Mouse (Mus musculus) lung, postnatal 4 days (tissue): Measurements from ENCODE around the gene Clta.

Experiments used
- DNase-seq, 2 experiments: peaks; one replicate each; pipeline ENCODE4 v3.0.0; 2021

Gene Clta

DNA sequence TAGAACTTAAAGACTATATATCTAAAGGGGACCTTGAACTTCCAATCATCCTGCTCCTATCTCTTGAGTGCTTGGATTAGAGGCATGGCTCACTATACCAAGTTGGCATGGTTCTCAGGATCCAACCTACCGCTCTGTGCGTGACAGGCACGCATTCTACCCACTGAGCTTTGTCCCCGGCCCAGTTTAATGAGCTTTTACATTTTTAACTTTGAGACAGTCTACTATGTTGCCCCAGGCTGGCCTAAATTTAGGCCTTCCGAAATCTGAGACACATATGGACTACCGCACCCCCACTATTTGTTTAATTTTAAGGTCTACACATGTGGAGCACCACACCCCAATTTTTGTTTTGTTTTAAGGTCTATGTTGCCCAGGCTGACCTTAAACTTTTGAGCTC is 23.4 kb upstream of the Clta start:
- no peak for DNase-seq

DNA sequence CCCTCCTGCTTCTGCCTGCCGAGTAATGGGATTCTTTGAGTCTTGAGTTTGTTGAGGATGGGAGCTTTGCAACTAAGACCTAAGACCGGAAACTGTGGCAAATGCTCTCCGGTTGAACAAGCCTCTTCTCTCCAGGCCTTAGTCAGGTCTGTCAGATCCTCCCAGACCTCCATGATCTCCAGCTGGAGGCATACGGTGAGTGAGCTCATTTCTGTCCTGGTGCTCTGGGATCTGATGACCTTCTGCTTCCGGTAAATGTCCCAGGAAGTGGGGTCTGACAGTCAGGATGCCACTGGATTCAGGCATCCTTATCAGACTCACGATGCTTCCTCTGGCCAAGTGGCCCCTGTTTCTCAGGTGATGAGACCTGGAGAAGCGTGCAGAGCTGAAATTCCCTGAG is 23.0 kb upstream of the Clta start:
- DNase-seq = peak; percentile 3 to 17

DNA sequence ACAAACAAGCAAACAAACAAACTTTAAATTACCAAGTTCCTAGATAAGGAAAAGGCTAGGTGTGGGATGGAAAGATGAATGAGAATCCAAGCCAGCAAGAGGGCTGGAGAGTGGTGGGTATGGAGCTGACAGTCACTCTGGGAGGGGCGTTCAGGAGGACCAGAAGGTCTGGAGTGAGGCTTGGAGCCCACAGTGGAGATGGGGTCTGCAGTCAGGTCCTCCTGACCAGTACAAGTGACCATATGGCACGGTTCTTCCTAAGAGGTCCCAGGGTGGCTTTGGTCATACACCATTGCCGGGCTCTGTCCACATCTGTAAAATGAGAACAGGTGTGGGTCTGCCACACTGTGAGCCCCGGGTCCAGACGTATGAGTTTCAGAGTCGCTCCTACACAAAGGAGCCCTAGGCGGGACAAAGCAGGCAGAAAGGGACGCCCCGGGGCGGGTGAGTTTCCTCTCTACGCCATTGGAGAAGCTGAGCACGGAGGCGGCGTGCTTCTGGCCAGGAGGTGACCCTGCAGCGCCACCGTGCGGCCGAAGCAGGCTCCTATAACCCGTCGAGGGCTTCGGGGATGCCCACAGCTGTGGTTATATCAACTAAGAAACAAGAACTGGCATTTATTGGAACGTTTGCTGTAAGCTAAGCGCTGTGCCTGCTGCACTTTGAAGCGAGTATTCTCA is 22.1 kb upstream of the Clta start:
- DNase-seq = peak; percentile 93 to 96

DNA sequence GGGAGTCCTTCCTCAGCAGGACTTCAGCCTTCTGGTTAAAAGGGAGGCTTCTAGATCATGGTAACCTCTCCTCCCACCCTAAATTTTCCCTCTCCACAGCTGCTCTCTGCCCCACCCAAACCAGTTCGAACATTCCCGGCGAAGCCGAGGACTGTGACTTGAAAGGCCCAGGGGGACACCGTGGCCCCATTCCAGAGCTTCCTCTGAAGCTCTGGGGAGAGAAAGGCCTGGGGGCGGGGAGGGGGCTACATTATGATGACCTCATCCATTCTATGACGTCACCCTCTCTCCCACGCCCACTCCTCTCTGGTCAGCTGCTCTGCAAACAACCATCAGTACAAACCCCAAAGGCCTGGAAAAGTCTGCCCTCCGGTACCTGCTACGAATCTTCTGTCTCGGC is 21.1 kb upstream of the Clta start, which contains the start of gene Ccin:
Gene Ccin, plus strand, starts transcription at position 303 of the 400 bp plus-strand sequence.
- DNase-seq = peak in 1 of 2 experiments; percentile 18

DNA sequence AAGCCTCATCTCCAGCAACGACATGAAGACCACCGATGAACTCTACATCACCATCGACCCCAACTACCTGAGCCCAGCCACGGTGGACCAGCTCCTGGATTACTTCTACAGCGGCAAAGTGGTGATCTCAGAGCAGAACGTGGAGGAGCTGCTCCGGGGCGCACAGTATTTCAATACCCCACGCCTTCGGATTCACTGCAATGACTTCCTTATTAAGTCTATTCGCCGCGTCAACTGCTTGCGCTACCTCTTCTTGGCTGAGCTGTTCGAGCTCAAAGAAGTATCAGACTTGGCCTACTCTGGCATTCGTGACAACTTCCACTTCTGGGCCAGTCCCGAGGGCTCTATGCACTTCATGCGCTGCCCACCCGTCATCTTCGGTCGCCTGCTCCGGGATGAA is 20.5 kb upstream of the Clta start:
- peak in 1 of 2 experiments; percentile 16 for DNase-seq

DNA sequence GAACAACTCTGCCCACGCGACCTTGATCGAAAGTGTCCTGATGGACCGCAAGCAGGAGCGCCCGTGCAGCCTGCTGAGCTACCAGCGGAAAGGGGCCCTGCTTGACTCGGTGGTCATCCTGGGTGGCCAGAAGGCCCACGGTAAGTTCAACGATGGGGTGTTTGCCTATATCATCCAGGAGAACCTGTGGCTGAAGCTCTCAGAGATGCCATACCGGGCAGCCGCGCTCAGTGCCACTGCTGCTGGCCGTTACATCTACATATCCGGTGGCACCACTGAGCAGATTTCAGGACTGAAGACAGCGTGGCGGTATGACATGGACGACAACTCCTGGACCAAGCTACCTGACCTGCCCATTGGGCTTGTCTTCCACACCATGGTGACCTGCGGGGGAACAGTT is 19.9 kb upstream of the Clta start:
- DNase-seq = peak in 1 of 2 experiments; percentile 21

DNA sequence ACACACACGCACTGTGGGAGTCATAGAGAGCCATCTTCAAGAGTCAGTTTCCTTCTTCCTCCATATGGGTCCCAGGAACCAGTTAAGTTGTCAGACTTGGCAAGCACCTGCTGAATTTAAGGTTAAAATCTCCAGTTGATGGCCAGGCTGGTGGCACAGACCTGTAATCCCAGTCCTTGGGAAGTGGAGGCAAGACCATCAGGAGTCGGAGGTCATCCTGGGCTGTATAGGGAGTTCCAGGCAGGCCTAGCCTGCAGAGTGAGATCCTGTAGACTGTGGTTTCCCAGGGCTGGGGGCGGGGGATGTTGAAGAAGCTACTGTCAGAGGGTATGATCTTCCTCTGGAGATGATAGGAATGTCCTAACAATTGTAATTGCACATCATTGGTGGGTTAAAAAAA is 15.3 kb upstream of the Clta start:
- DNase-seq = no peak

DNA sequence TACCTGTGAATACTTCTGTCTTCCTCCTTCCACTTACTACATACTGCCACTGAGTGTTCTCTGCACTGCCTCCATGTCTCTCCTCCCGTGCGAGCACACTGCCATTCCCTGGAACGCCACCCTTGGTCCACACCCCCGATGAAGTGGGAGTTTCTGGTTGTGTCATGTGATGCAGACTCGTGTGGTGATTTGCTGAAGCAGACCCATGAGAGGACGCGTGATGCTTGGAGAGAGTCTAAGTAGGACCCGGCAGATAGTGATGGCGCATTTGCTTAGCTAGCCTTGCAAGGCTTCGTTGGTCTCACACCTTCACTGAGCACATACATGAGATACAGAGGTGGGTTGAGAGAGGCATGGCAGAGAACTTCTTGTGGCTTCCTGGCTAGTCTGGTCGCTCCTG is 11.2 kb upstream of the Clta start:
- DNase-seq = no peak

DNA sequence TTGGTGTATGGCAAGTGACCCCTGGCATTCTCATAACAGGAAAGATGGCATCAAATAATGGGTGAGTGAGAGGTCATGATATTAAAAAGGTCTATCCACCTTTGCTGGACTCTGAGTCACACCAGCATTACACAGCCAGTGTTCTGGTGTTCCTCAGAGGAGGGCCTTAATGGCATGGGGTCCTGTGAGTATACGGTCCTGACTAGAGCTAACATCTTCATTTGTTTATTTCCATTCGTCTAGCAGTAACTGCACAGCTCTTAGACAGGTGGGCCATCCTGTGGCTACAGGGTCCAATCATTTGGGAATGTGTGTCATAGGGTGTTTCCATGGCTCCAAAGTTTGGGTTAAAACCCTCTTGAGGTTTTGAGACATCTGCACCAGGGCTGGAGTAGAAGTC is 9.9 kb upstream of the Clta start:
- no peak for DNase-seq

DNA sequence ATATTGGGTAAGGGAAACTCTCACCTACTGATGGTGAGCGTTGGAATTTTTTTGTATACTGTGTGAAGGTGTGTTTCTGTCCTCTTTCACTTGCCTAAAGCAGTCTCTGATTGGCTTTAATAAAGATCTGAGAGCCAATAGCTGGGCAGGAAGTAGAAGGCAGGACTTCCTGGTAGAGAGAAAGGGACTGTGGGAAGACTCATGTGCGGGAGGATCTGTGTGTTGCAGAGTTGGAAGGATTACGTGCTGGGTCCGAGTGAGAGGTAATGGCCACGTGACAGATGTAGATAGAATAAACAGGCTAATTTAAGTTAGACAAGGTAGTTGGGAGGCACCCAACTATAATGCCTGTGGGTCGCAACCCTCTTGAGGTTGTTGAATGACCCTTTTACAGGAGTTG is 630 bp upstream of the Clta start:
- no peak for DNase-seq

DNA sequence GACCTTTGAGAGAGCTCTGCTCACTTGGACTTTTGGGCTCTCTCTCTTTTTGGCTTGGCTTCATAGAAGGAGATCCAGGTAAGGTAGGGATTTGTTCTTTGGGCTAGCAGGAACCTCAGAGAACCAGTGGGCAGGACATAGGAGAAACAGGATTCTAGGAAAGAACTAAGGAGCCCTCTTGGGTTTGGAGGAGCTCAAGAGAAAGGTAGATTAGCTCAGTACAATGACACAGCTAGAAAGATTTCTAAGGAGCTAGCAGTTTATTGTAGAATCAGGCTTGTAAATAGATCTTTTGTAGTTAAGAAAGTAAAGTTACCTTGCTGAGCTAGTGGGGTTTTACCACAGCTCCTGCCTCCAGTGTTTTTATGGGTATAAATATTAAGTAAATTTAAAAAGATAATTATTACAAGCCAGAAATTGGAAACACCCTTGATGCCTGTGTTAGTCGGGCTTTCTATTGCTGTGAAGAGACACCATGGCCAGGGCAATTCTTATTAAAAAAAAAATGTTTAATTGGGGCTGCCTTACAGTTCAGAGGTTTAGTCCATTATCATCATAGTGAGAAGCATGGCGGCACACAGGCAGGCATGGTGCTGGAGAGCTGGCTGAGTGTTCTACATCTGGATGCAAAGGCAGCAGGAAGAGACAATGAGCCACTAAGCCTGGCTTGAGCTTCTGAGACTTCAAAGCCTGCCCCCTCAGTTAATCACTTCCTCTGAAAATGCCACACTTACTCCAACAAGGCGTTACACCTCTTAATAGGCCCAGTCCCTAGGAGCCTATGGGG is 564 bp downstream of the Clta start:
- no peak for DNase-seq

DNA sequence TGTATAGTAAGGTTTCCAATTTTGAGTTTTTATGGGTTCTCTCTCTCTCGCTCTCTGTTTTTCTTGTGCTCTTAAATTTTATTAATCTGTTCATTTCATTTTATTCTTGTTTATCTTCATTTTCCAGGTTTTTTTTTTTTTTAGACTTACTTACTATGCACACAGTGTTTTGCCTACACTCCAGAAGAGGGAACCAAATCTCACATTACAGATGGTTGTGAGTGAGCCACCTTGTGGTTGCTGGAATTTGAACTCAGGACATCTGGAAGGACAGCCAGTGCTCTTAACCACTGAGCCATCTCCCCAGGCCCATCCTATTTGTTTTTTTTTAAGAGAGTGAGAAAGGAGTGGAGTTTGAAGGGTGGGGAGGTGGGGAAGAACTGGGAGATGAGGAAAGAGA is 5.9 kb downstream of the Clta start:
- DNase-seq = no peak

DNA sequence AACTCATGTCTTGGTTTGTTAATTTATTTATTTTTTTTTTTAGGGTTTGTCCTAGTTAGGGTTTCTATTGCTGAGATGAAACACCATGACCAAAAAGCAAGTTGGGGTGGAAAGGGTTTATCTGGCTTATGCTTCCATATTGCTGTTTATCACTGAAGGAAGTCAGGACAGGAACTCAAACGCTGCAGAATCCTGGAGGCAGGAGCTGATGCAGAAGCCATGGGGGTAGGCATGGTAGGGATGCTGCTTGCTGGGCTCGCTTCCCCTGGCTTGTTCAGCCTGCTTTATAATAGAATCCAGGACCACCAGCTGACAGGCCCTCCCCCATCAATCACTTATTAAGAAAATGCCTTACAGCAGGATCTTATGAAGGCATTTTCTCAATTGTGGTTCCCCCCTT is 6.6 kb downstream of the Clta start:
- DNase-seq = no peak

DNA sequence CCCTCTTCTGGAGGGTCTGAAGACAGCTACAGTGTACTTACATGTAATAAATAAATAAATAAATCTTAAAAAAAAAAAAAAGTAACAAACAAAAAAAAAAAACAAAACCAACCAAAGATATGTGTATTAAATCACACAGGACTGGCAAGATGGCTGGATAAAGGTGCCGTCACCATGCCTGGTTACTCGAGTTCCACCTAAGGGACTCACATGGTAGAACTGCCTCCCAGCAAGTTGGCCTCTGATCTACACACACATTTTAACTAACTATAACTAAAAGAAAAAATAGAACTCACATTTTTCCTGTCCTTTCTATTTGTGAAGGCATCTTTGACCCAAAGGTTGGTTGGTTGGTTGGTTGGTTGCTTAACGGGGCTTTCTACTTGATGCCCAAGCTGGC is 7.5 kb downstream of the Clta start:
- DNase-seq = no peak

DNA sequence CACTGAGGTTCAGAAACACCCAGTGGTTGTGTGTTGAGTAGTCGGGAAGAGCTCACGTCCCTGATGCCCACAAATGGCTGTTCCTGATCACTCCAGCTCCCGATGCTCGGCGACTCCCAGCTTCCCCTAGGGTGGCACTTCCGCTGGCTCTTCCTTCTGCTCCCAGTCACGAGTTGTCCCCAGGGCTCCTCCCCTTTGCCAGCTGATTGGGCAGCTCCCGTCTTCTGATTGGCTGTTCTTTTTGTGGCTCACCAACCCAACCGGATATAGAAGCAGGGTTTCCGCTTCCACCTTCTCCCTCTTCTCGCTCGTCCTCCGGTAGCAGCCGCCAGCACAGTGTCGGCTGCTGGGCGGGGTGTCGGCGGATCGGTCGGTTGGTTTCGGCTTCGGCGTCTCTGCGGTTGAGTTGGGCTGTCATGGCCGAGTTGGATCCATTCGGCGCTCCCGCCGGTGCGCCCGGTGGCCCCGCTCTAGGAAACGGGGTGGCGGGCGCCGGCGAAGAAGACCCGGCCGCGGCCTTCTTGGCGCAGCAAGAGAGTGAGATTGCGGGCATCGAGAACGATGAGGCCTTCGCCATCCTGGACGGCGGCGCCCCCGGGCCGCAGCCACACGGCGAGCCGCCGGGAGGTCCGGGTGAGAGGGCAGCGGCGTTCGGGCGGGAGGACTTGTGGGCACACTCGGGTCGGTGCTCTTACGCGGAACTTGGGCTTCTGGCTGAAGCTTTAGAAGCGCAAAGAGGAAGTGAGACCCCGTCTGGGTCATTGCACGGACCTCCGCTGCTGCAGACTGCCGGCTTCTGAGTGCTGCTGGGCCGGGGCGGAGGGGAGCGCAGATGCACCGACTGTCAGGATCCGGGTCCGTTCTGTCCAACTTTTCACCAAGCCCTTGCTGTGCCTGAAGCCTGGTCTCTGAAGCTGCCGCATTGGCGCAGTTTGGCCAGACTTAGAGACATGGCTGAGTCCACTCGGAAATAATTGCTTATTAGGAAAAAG is 8.4 kb downstream of the Clta start:
- DNase-seq = peak; percentile 93 to 96

DNA sequence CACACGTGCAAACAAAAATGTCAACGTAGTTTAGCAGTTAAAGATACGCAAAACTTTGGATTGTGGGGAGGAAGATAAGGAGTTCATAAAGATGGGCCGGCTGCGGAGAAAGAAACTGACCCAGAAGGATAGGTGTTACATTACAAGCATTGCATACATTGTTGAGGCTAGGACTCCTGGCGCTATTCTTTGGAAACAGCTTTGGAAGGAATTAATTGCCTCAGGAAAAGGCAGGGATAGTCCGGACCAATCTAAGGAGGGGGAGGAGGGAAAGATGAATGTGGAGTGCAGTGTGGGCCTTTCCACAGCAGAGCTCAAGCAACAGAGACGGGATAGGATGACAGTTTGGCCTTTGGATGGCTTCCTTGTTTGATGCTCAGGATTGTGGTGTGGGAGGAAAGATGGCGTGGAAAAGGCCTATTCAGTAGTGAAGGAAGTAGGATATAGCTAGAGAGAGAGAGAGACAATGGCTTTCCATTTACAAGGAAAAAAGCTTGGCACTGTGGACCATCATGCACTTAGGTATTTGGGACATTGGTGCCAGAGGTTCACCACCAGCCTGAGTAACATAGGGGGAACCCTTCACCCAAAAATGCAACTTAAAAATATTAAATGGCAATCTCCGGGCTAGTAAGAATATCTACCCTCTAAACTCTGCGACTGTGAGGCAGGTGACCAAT is 9.3 kb downstream of the Clta start:
- no peak for DNase-seq

DNA sequence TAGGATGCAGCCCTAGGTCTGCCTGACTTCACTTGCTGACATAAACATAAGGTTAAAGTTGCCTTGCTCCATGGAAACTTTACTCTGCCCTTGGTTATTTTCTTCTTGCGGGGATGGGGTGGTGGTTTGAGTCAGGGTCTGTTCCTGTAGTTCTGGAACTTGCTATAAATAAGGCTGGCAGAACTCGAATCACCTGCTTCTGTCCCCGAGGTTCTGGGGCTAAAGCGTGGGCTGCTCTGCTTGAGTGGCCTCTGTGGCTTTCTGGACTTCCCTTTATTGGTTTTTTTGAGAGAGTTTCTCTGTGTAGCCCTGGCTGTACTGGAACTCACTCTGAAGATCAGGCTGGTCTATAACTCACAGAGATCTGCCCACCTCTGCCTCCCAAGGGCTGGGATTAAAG is 11.8 kb downstream of the Clta start:
- no peak for DNase-seq

DNA sequence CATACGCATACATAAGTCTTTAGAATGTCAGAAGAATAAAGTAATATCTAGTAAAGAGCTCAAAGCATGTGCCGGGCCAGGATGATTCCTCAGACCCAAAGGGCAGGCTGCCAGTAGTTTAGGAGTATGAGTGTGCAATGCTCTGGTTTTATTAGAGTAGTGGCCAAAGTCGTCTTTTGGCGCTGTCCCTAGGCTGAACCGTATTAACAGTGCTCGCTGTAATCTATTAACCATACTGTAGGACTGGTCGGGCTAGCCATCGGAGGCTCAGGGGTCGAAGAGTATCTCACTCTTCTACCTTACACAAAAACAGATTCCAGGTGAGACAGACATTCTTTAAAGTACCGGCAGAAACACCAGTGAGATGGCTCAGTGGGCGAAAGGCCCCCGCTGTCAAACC is 12.5 kb downstream of the Clta start:
- DNase-seq = no peak

DNA sequence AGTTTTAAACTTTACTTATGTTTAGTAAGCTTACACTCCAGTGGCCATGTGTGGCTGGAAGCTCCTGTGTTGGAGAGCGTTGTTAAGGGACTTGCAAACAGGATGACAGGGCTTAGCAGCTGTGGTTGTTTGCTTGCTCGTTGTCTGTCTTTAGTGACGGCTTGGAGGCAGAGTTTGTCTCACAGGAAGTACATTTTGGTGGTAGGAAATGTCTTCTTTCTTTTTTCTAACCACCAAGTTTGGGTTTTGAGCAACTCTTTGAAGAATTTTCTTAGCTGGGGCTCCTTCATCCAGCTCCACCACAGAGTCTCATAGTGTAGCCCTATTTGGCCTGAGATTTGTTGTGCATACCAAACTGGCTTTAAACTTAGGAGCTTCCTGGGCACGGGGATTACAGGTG is 18.1 kb downstream of the Clta start:
- DNase-seq = no peak

DNA sequence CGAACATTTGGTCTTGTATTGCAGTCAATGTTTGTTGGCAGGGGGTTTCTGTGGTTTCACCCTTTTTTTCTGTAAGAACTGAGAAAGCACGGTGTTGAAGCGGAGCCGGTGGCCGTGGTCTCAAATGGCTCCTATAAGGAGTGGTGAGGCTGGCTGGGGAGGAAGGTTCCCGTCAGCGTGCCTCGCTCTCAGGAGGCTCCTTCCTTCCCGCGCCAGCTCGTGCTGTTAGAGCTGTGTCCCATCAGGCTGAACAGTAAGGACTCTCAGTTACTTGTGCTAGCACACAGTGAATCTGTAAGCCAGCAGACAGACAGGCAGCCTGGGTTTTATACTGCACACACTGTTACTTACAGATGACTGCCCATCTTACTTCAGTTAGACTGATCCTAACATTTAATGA is 18.5 kb downstream of the Clta start:
- no peak for DNase-seq

DNA sequence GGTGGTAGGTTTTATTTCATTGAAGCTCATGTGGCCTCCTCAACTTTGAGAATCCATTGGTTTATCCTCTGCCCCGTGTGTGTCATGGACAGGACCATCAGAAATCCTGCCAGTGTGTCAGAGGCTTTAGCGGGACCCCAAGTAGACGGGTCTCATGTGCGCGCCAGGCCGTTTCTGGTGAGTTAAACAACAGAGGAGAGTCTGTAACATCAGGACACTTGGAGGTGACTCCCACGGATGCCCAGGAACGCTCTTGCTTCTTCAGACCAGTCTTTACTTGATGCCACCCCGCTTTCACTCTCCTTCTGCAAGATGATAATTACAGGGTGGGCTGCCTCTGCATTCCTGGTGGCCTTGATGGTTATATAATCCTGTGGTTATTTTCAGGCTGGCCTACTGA is 19.4 kb downstream of the Clta start:
- no peak for DNase-seq

DNA sequence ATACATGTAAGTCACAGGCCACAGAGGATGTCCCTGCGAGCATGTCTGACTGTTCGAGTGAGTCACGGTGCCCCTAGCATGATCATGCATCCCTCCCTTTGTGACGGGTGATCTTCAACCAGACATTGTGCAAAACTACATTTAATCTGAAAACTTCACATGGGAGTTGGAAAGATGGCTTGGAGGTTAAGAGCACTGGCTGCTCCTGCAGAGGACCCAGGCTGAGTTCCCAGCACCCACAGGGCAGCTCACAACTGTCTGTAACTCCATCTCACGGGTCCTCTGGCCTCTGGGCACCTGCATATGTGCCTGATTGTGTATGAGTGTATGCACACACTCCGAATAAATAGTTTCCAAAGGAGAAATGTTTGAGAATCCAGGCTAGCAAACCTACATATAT is 20.0 kb downstream of the Clta start:
- peak in 1 of 2 experiments; percentile 9 for DNase-seq

DNA sequence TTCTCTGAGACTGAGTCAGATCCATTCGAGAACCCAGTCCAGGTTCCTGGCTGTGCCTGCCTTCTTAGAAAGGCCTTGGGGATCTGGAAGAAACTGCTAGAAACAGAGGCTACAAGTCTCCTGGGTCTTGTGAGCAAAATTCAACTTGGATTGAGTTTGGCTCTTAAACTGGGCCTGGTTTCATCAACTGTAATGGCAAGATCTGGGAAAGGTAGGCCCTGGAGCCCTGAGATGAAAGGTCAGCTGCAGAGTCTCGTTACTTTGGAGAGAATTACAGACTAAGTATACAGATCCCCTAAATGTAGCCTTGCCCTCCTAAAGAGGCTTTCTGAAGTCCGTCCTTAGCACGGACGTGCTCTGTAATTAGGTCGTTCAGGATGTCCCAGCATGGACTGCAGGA is 21.3 kb downstream of the Clta start:
- DNase-seq = no peak
